Mouse (Mus musculus): Measurements from ENCODE around the gene Psmb5. TPM values are rescaled to one million over a fixed set of nuclear protein-coding genes. Genes with fewer than 3 reads are reported as not detected.

Psmb5 gene
- 370 and 387 TPM in 2 replicates for polyA plus RNA-seq (2015; fragmentation: Nextera tagmentation; extraction: Ambion mirVana)

DNA sequence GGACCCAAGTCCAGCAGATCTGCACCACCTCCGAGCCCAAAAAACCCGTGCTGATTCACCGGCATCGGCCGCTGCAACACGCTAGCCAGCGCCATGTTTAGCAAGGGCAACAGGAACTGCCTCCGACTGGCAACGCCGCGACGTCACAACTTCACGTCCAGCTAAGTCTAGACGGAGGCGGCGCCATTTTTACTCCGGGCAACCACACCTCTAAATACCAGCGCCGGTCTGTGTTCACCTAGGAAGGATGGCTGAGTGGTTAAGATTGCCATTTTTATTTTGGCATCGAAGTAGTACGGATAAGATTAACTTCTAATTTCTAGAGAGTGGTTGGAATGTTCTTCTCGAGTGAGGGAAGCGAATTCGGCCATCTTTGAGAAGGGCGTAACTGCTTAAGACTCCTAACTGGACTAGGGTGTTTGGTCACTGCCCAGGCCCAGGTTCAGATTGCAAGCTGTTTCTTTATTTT, at the start of gene Psmb5:
Psmb5 (minus strand) TSS at position 126 of the 469 bp plus-strand sequence.
- Histone ChIP-seq H3K4me3 (replicated peaks; ENCODE audit: low read depth, low read length) (peak within 1 kb of the TSS; percentile 90), H3K4me1 (replicated peaks; ENCODE audit: insufficient read depth, low read length) (no peaks in the 10 kb centered on the region), H3K36me3 (ENCODE audit: insufficient read depth, low read length) (peaks cover 7% of the 10 kb centered on the region), H3K9ac (ENCODE audit: low read depth, low read length) (peak within 1 kb of the TSS; percentile 83), H3K27ac (peak within 1 kb of the TSS; percentile 81), H3K27me3 (ENCODE audit: insufficient read depth, low read length) (no peaks in the 10 kb centered on the region), H3K4me2 (ENCODE audit: low read length) (peak within 1 kb of the TSS; percentile 75), H3K9me3 (replicated peaks; ENCODE audit: low read length) (no peaks in the 10 kb centered on the region)
- under 1% methylated on average over 25 of the region's 25 CpGs for WGBS
- ATAC-seq (replicated peaks; ENCODE audit: low FRiP score, low read depth) (peak; percentile 90), DNase-seq (ENCODE audit: low spot score) (peak; percentile 97)
- no peak for TF ChIP-seq CTCF (IDR thresholded peaks at IDR 0.05; ENCODE audit: low read depth)

DNA sequence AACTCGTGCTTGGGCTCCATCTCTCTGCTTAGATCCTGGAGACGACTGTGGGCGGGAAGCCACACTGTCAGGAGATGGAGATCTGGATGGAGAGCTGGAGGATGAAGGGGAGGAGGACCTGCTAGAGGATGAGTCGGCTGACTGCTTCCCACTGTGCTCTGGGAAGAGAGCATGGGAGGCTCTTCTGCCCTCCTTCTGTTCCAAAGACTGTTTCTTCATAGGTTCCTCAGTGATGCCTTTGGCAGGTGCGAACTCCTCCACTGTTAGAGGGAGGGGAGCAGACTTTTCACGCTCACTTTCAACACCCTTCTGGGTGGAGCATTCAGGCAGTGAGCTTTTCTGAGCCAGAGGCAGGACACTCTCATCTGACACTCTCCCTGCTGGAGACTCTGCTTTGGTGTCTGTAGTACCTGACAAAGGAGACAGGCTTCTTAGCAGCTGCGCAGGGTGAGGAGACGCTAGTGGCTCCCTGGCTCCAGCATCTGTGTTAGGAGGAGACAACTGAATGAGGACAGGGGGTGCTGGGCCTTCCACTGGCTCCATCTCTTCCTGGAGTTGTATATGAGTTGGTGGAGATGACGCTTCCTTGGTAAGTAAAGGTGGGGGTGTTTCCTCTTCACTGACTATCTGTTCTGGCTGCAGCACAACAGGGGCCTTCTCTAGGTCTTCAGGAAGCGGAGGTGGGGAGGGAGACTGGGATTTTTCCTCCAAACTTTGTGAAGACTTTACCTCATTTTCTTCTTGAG, 46.8 kb upstream of the Psmb5 start:
- no peak for ATAC-seq (replicated peaks; ENCODE audit: low FRiP score, low read depth)
- no peak for TF ChIP-seq CTCF (IDR thresholded peaks at IDR 0.05; ENCODE audit: low read depth)
- 92% methylated on average over 10 of the region's 10 CpGs for WGBS
- no peak overlapping the region for H3K9ac ChIP-seq (ENCODE audit: low read depth, low read length)
- no peak for DNase-seq (ENCODE audit: low spot score)
- H3K4me1 ChIP-seq (replicated peaks; ENCODE audit: insufficient read depth, low read length): no peaks in the 10 kb centered on the region
- H3K9me3 ChIP-seq (replicated peaks; ENCODE audit: low read length): no peaks in the 10 kb centered on the region
- H3K4me2 ChIP-seq (ENCODE audit: low read length): no peak overlapping the region
- no peak overlapping the region for H3K27ac ChIP-seq
- H3K27me3 ChIP-seq (ENCODE audit: insufficient read depth, low read length): no peaks in the 10 kb centered on the region
- no peak overlapping the region for H3K4me3 ChIP-seq (replicated peaks; ENCODE audit: low read depth, low read length)
- peaks cover 76% of the 10 kb centered on the region for H3K36me3 ChIP-seq (ENCODE audit: insufficient read depth, low read length)

DNA sequence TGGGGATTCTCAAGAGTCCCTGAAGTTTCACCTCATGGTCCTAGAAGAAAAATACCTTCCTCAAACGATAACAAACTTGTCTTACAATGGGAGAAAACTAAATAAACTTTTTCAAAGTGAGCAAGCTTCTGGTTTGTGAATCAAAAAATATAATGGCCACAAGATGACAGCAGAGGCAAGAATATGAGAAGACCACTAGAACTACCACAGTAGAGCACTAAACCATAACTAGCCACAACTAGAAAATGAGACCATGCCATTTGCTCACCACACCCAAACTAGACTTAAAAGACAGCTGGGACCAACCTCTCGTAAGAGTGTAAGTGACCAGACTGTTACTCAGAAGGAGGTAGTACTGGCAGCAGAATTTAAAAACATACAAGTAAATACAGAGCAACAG, 42.2 kb upstream of the Psmb5 start:
- no peak overlapping the region for H3K9ac ChIP-seq (ENCODE audit: low read depth, low read length)
- 91% methylated on average over 2 of the region's 2 CpGs for WGBS
- ATAC-seq (replicated peaks; ENCODE audit: low FRiP score, low read depth): no peak
- H3K27ac ChIP-seq: no peak overlapping the region
- no peaks in the 10 kb centered on the region for H3K27me3 ChIP-seq (ENCODE audit: insufficient read depth, low read length)
- H3K36me3 ChIP-seq (ENCODE audit: insufficient read depth, low read length): peaks cover 76% of the 10 kb centered on the region
- H3K9me3 ChIP-seq (replicated peaks; ENCODE audit: low read length): no peaks in the 10 kb centered on the region
- no peak overlapping the region for H3K4me3 ChIP-seq (replicated peaks; ENCODE audit: low read depth, low read length)
- no peaks in the 10 kb centered on the region for H3K4me1 ChIP-seq (replicated peaks; ENCODE audit: insufficient read depth, low read length)
- H3K4me2 ChIP-seq (ENCODE audit: low read length): no peak overlapping the region
- DNase-seq (ENCODE audit: low spot score): no peak
- no peak for TF ChIP-seq CTCF (IDR thresholded peaks at IDR 0.05; ENCODE audit: low read depth)

DNA sequence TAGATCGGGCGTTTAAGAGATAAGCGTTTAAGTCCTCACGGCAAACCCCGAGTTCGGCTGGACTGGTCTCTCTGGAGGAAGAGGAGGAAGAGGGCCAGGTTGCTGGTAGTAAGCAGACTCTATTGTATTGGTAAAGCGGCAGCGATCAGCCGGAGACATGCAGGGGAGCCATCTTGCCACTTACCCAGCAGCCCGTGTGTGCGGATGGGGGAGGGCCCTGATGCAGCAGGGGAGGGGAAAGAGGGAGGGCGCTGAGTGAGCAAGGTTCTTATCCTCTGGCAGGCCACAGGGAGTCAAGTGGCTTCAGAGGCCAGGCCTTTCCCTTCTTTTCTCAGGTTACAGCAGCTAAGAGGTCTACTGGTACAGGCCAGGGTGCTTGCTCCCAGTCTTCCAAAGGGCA, 35.7 kb upstream of the Psmb5 start:
- peak overlapping the region; percentile 83 for H3K9ac ChIP-seq (ENCODE audit: low read depth, low read length)
- DNase-seq (ENCODE audit: low spot score): peak; percentile 96
- peaks cover 6% of the 10 kb centered on the region; the same call in 1 of the 2 replicates for H3K4me1 ChIP-seq (replicated peaks; ENCODE audit: insufficient read depth, low read length)
- peak overlapping the region; percentile 82 for H3K27ac ChIP-seq
- peak; percentile 23; the same call in 1 of the 2 replicates for TF ChIP-seq CTCF (IDR thresholded peaks at IDR 0.05; ENCODE audit: low read depth)
- no peaks in the 10 kb centered on the region for H3K27me3 ChIP-seq (ENCODE audit: insufficient read depth, low read length)
- H3K9me3 ChIP-seq (replicated peaks; ENCODE audit: low read length): no peaks in the 10 kb centered on the region
- under 1% methylated on average over 12 of the region's 12 CpGs for WGBS
- peak overlapping the region; percentile 72 for H3K4me2 ChIP-seq (ENCODE audit: low read length)
- peak overlapping the region; percentile 76 for H3K4me3 ChIP-seq (replicated peaks; ENCODE audit: low read depth, low read length)
- H3K36me3 ChIP-seq (ENCODE audit: insufficient read depth, low read length): peaks cover 40% of the 10 kb centered on the region
- peak; percentile 89 for ATAC-seq (replicated peaks; ENCODE audit: low FRiP score, low read depth)

DNA sequence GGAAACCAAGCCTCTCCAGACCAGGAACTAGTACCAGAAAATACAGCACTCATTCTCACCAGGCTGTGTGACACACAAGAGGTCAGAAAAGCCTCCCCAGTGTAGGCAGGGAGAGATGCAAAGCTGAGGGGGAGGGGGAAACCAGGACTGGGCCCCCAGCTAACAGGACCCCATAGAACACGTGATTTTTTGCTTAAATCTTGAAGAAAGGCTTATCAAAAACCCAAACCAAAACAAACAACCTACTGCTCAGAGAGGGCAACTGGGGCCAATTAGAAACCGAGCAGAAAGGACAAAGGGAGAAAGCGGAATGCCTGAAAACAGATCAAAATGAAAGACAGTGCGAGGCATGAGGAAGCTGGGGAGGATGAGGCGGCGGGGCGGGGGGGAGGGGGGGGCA, 35.0 kb upstream of the Psmb5 start:
- peak overlapping the region; percentile 83 for H3K9ac ChIP-seq (ENCODE audit: low read depth, low read length)
- H3K27me3 ChIP-seq (ENCODE audit: insufficient read depth, low read length): no peaks in the 10 kb centered on the region
- DNase-seq (ENCODE audit: low spot score) (peak; percentile 12), ATAC-seq (replicated peaks; ENCODE audit: low FRiP score, low read depth) (no peak)
- no peaks in the 10 kb centered on the region for H3K9me3 ChIP-seq (replicated peaks; ENCODE audit: low read length)
- H3K27ac ChIP-seq: peak overlapping the region; percentile 82
- peak overlapping the region; percentile 76 for H3K4me3 ChIP-seq (replicated peaks; ENCODE audit: low read depth, low read length)
- WGBS: 0% methylated on average over 7 of the region's 7 CpGs
- H3K4me1 ChIP-seq (replicated peaks; ENCODE audit: insufficient read depth, low read length): peaks cover 6% of the 10 kb centered on the region; the same call in 1 of the 2 replicates
- H3K4me2 ChIP-seq (ENCODE audit: low read length): peak overlapping the region; percentile 72
- no peak for TF ChIP-seq CTCF (IDR thresholded peaks at IDR 0.05; ENCODE audit: low read depth)
- H3K36me3 ChIP-seq (ENCODE audit: insufficient read depth, low read length): peaks cover 42% of the 10 kb centered on the region

DNA sequence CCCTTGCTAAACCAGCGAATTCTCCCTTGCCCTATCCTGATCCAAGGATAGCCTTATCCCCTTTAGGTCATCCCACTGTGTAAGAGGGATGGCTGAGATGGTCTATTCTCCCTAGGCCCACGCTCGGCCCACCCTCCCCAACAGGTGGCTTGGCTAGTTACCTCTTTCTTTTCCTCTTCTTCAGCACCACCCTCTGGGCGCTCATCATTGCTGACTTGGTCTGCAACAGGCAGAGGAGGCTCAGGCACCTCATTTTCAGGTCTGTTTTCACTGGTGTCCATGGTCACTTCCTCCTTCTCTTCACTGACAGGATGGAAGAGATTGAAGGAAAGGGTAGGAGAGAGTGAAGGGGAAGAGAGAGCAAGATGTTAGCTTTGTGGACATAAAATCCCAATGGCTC, 33.7 kb upstream of the Psmb5 start:
- Histone ChIP-seq H3K9ac (ENCODE audit: low read depth, low read length) (no peak overlapping the region), H3K9me3 (replicated peaks; ENCODE audit: low read length) (no peaks in the 10 kb centered on the region), H3K4me1 (replicated peaks; ENCODE audit: insufficient read depth, low read length) (peaks cover 6% of the 10 kb centered on the region; the same call in 1 of the 2 replicates), H3K27me3 (ENCODE audit: insufficient read depth, low read length) (no peaks in the 10 kb centered on the region), H3K4me2 (ENCODE audit: low read length) (no peak overlapping the region), H3K27ac (no peak overlapping the region), H3K36me3 (ENCODE audit: insufficient read depth, low read length) (peaks cover 40% of the 10 kb centered on the region), H3K4me3 (replicated peaks; ENCODE audit: low read depth, low read length) (no peak overlapping the region)
- ATAC-seq (replicated peaks; ENCODE audit: low FRiP score, low read depth): no peak
- no peak for DNase-seq (ENCODE audit: low spot score)
- 79% methylated on average over 4 of the region's 4 CpGs for WGBS
- TF ChIP-seq CTCF (IDR thresholded peaks at IDR 0.05; ENCODE audit: low read depth): no peak
